Mouse (Mus musculus): Measurements from ENCODE around the gene Gab2. TPM values are rescaled to one million over a fixed set of nuclear protein-coding genes. Genes with fewer than 3 reads are reported as not detected.

Gene Gab2
- polyA plus RNA-seq, 1 experiment from 2014 or later, result 8.8 TPM

- ChIA-PET POLR2A (no interaction called here), CTCF (no interaction called here)
- H3K27me3 ChIP-seq, result no peaks in the 10 kb centered on the region
- ATAC-seq, result no peak
- in situ Hi-C loops (cut with MboI; ENCODE audit: low pct_unique_long_range_greater_than_20kb), result no loop called here
- DNase-seq (ENCODE audit: low read depth, low spot score), result no peak
- TF ChIP-seq CTCF (IDR thresholded peaks at IDR 0.05), result no peak
Observed at GRCm38 (mm10) chr7:97108119-97108518, 26.7 kb downstream of the Gab2 start.

GRCm38 (mm10) chr7:97128949-97129348 lies 47.6 kb downstream of the Gab2 start:
- DNase-seq (ENCODE audit: low read depth, low spot score) (peak; percentile 33), ATAC-seq (peak; percentile 95)
- CTCF ChIA-PET, result interaction anchor here (1.4 kb wide), 1 partner anchor 43 kb away, joined by 5 read pairs; no protein-coding TSS in a partner anchor
- in situ Hi-C loops (cut with MboI; ENCODE audit: low pct_unique_long_range_greater_than_20kb), result no loop called here
- H3K27me3 ChIP-seq, result no peaks in the 10 kb centered on the region
- POLR2A ChIA-PET, result no interaction called here
- no peak for TF ChIP-seq CTCF (IDR thresholded peaks at IDR 0.05)

- DNase-seq (ENCODE audit: low read depth, low spot score), result no peak
- ATAC-seq, result no peak
- H3K27me3 ChIP-seq, result no peaks in the 10 kb centered on the region
- no peak for TF ChIP-seq CTCF (IDR thresholded peaks at IDR 0.05)
- in situ Hi-C loops (cut with MboI; ENCODE audit: low pct_unique_long_range_greater_than_20kb), result no loop called here
- CTCF ChIA-PET, result no interaction called here
- POLR2A ChIA-PET, result interaction anchor here (0.5 kb wide), 1 partner anchor 11 kb away, joined by 3 read pairs; no protein-coding TSS in a partner anchor
Observed at GRCm38 (mm10) chr7:97136453-97136852, 55.1 kb downstream of the Gab2 start.

GRCm38 (mm10) chr7:97151082-97151813 lies 69.9 kb downstream of the Gab2 start:
- DNase-seq (ENCODE audit: low read depth, low spot score), result no peak
- ChIA-PET POLR2A (no interaction called here), CTCF (interaction anchor here (0.5 to 1.0 kb wide), 2 partner anchors 8 to 12 kb away, joined by 3 read pairs; no protein-coding TSS in a partner anchor)
- TF ChIP-seq CTCF (IDR thresholded peaks at IDR 0.05), result no peak
- ATAC-seq, result no peak
- in situ Hi-C loops (cut with MboI; ENCODE audit: low pct_unique_long_range_greater_than_20kb), result no loop called here
- no peaks in the 10 kb centered on the region for H3K27me3 ChIP-seq

- in situ Hi-C loops (cut with MboI; ENCODE audit: low pct_unique_long_range_greater_than_20kb), result no loop called here
- ChIA-PET POLR2A (interaction anchor here (0.5 kb wide), 1 partner anchor 564 kb away, joined by 3 read pairs; no protein-coding TSS in a partner anchor), CTCF (interaction anchor here (0.6 kb wide), 1 partner anchor 20 kb away, joined by 3 read pairs; no protein-coding TSS in a partner anchor)
- TF ChIP-seq CTCF (IDR thresholded peaks at IDR 0.05), result no peak
- DNase-seq (ENCODE audit: low read depth, low spot score) (no peak), ATAC-seq (no peak)
- no peaks in the 10 kb centered on the region for H3K27me3 ChIP-seq
Observed at GRCm38 (mm10) chr7:97154756-97155487, 73.5 kb downstream of the Gab2 start.

GRCm38 (mm10) chr7:97164261-97164660 lies 82.9 kb downstream of the Gab2 start:
- CTCF ChIA-PET, result interaction anchor here (1.6 kb wide), 1 partner anchor 8 kb away, joined by 5 read pairs; no protein-coding TSS in a partner anchor
- in situ Hi-C loops (cut with MboI; ENCODE audit: low pct_unique_long_range_greater_than_20kb), result no loop called here
- no peaks in the 10 kb centered on the region for H3K27me3 ChIP-seq

GRCm38 (mm10) chr7:97171089-97171488 lies 89.7 kb downstream of the Gab2 start:
- H3K27me3 ChIP-seq, result no peaks in the 10 kb centered on the region
- POLR2A ChIA-PET, result no interaction called here
- no peak for ATAC-seq
- no peak for TF ChIP-seq CTCF (IDR thresholded peaks at IDR 0.05)
- in situ Hi-C loops (cut with MboI; ENCODE audit: low pct_unique_long_range_greater_than_20kb), result no loop called here
- no peak for DNase-seq (ENCODE audit: low read depth, low spot score)
- CTCF ChIA-PET, result interaction anchor here (0.9 to 1.7 kb wide), 2 partner anchors 7 to 9 kb away, joined by 3 to 5 read pairs; no protein-coding TSS in a partner anchor

More at GRCm38 (mm10) chr7:97164261-97164660, 82.9 kb downstream of the Gab2 start:
- POLR2A ChIA-PET, result no interaction called here
- TF ChIP-seq CTCF (IDR thresholded peaks at IDR 0.05), result no peak
- ATAC-seq (no peak), DNase-seq (ENCODE audit: low read depth, low spot score) (no peak)

- no peaks in the 10 kb centered on the region for H3K27me3 ChIP-seq
- in situ Hi-C loops (cut with MboI; ENCODE audit: low pct_unique_long_range_greater_than_20kb), result no loop called here
- DNase-seq (ENCODE audit: low read depth, low spot score) (no peak), ATAC-seq (no peak)
- no peak for TF ChIP-seq CTCF (IDR thresholded peaks at IDR 0.05)
- ChIA-PET CTCF (interaction anchor here (0.9 to 1.7 kb wide), 3 partner anchors 8 to 43 kb away, joined by 3 to 5 read pairs (median 5); no protein-coding TSS in a partner anchor), POLR2A (no interaction called here)
Observed at GRCm38 (mm10) chr7:97171719-97172118, 90.3 kb downstream of the Gab2 start.

- ChIA-PET CTCF (interaction anchor here (0.9 to 1.7 kb wide), 3 partner anchors 8 to 43 kb away, joined by 3 to 5 read pairs (median 5); no protein-coding TSS in a partner anchor), POLR2A (no interaction called here)
- DNase-seq (ENCODE audit: low read depth, low spot score) (no peak), ATAC-seq (no peak)
- no peak for TF ChIP-seq CTCF (IDR thresholded peaks at IDR 0.05)
- H3K27me3 ChIP-seq, result no peaks in the 10 kb centered on the region
- in situ Hi-C loops (cut with MboI; ENCODE audit: low pct_unique_long_range_greater_than_20kb), result no loop called here
Observed at GRCm38 (mm10) chr7:97172126-97172525, 90.7 kb downstream of the Gab2 start.

- in situ Hi-C loops (cut with MboI; ENCODE audit: low pct_unique_long_range_greater_than_20kb), result no loop called here
- ATAC-seq, result no peak
- CTCF ChIA-PET, result interaction anchor here (1.1 kb wide), 1 partner anchor 17 kb away, joined by 3 read pairs; no protein-coding TSS in a partner anchor
- DNase-seq (ENCODE audit: low read depth, low spot score), result no peak
- POLR2A ChIA-PET, result interaction anchor here (0.9 kb wide), 1 partner anchor 47 kb away, joined by 3 read pairs; no protein-coding TSS in a partner anchor
- TF ChIP-seq CTCF (IDR thresholded peaks at IDR 0.05), result no peak
- H3K27me3 ChIP-seq, result no peaks in the 10 kb centered on the region
Observed at GRCm38 (mm10) chr7:97181931-97182330, 100.5 kb downstream of the Gab2 start.
